Mouse (Mus musculus) lung, postnatal 10 days (tissue): ENCODE results near the gene Evi2a.
A peak's percentile ranks its signal among the peaks of the same experiment; 100 is the strongest.

Source experiments
- DNase-seq: peaks from one replicate; pipeline ENCODE4 v3.0.0; 2021

Evi2a gene

GRCm38 (mm10) chr11:79530333-79530761 lies at the start of gene Evi2a, which contains the start of gene Evi2:
Evi2a (minus strand) TSS chr11:79530609.
Evi2 (minus strand) TSS chr11:79530589.
- DNase-seq = peak; percentile 38

GRCm38 (mm10) chr11:79577741-79578140 lies 47.3 kb upstream of the Evi2a start:
- peak; percentile 84 for DNase-seq

GRCm38 (mm10) chr11:79575383-79576073 lies 45.1 kb upstream of the Evi2a start:
- DNase-seq = no peak

GRCm38 (mm10) chr11:79573836-79574235 lies 43.4 kb upstream of the Evi2a start:
- no peak for DNase-seq

GRCm38 (mm10) chr11:79570319-79570718 lies 39.9 kb upstream of the Evi2a start:
- DNase-seq = no peak

- no peak for DNase-seq
Measured at GRCm38 (mm10) chr11:79568197-79568911, 37.9 kb upstream of the Evi2a start.

GRCm38 (mm10) chr11:79566947-79567346 lies 36.5 kb upstream of the Evi2a start:
- DNase-seq = no peak

- no peak for DNase-seq
Measured at GRCm38 (mm10) chr11:79563493-79563892, 33.1 kb upstream of the Evi2a start.

- no peak for DNase-seq
Measured at GRCm38 (mm10) chr11:79560536-79560935, 30.1 kb upstream of the Evi2a start.

GRCm38 (mm10) chr11:79552622-79553021 lies 22.2 kb upstream of the Evi2a start:
- no peak for DNase-seq

GRCm38 (mm10) chr11:79536293-79536692 lies 5.9 kb upstream of the Evi2a start:
- no peak for DNase-seq

- DNase-seq = no peak
Measured at GRCm38 (mm10) chr11:79535554-79535953, 5.1 kb upstream of the Evi2a start.

- peak; percentile 88 for DNase-seq
Measured at GRCm38 (mm10) chr11:79533950-79534690, 3.7 kb upstream of the Evi2a start.

GRCm38 (mm10) chr11:79533311-79533710 lies 2.9 kb upstream of the Evi2a start:
- no peak for DNase-seq

GRCm38 (mm10) chr11:79531485-79531884 lies 1.1 kb upstream of the Evi2a start:
- no peak for DNase-seq

GRCm38 (mm10) chr11:79530774-79531173 lies 365 bp upstream of the Evi2a start:
- DNase-seq = no peak

- no peak for DNase-seq
Measured at GRCm38 (mm10) chr11:79529736-79530135, 673 bp downstream of the Evi2a start.

- no peak for DNase-seq
Measured at GRCm38 (mm10) chr11:79529226-79529625, 1.2 kb downstream of the Evi2a start.

- no peak for DNase-seq
Measured at GRCm38 (mm10) chr11:79528601-79529000, 1.8 kb downstream of the Evi2a start.

- DNase-seq = no peak
Measured at GRCm38 (mm10) chr11:79527739-79528384, 2.5 kb downstream of the Evi2a start.

- no peak for DNase-seq
Measured at GRCm38 (mm10) chr11:79527015-79527738, 3.2 kb downstream of the Evi2a start.

GRCm38 (mm10) chr11:79526549-79526948 lies 3.9 kb downstream of the Evi2a start:
- DNase-seq = no peak

- no peak for DNase-seq
Measured at GRCm38 (mm10) chr11:79524310-79524575, 6.2 kb downstream of the Evi2a start.
